Mouse (Mus musculus) heart, embryonic 14.5 days (tissue): ENCODE data around the gene Ets1. TPM values are rescaled to one million over a fixed set of nuclear protein-coding genes. Genes with fewer than 3 reads are reported as not detected.

Experiments
- ATAC-seq: fragments of 200-750 bp; cut with Nextera tagmentation; 2 replicates; pipeline ENCODE4 v1.8.0; 2017; ENCODE audit warnings: low read depth, moderate TSS enrichment; ENCODE audit not compliant: insufficient number of reproducible peaks, insufficient read depth, low FRiP score
- H3K27ac ChIP-seq, 2 experiments: fragments of 200-500 bp in 1 of 2; fragments of 300-500 bp in 1 of 2; sonication (generic) in 1 of 2; replicated peaks in 1 of 2; 2 replicates each; pipeline ENCODE4 v1.5.1; 2012 to 2014; ENCODE audit warnings: low read depth in 2 of 2, low read length in 2 of 2, control low read depth in 1 of 2, mild to moderate bottlenecking in 1 of 2, mixed read lengths in 1 of 2; ENCODE audit not compliant: control insufficient read depth in 1 of 2, insufficient read depth in 1 of 2
- H3K27me3 ChIP-seq: fragments of 300-500 bp; sonication (generic); 2 replicates; pipeline ENCODE4 v1.6.1; 2014; ENCODE audit warnings: mild to moderate bottlenecking, low read length, control low read depth; ENCODE audit not compliant: control insufficient read depth, insufficient read depth
- H3K36me3 ChIP-seq: fragments of 300-500 bp; sonication (generic); 2 replicates; pipeline ENCODE4 v1.6.1; 2014; ENCODE audit warnings: mild to moderate bottlenecking, control low read depth, low read length, mixed read lengths; ENCODE audit not compliant: control insufficient read depth, insufficient read depth
- H3K4me1 ChIP-seq, 2 experiments: fragments of 200-500 bp in 1 of 2; fragments of 300-500 bp in 1 of 2; sonication (generic) in 1 of 2; 2 replicates each; pipeline ENCODE4 v1.6.1; 2012 to 2014; ENCODE audit warnings: low read length in 2 of 2, control low read depth in 1 of 2, mixed read lengths in 1 of 2; ENCODE audit not compliant: control insufficient read depth in 2 of 2, insufficient read depth in 2 of 2
- H3K4me2 ChIP-seq: fragments of 300-500 bp; sonication (generic); 2 replicates; pipeline ENCODE4 v1.6.1; 2014; ENCODE audit warnings: mild to moderate bottlenecking, low read length
- H3K4me3 ChIP-seq, 2 experiments: fragments of 200-500 bp in 1 of 2; fragments of 300-500 bp in 1 of 2; sonication (generic) in 1 of 2; 2 replicates each; pipeline ENCODE4 v1.5.1; 2012 to 2014; ENCODE audit warnings: low read length in 2 of 2, mild to moderate bottlenecking in 2 of 2, control low read depth in 1 of 2, low read depth in 1 of 2, moderate library complexity in 1 of 2; ENCODE audit not compliant: control insufficient read depth in 1 of 2, insufficient read depth in 1 of 2
- H3K9ac ChIP-seq: fragments of 300-500 bp; sonication (generic); 2 replicates; pipeline ENCODE4 v1.6.1; 2014; ENCODE audit warnings: mild to moderate bottlenecking, low read length
- H3K9me3 ChIP-seq: fragments of 300-500 bp; sonication (generic); 2 replicates; pipeline ENCODE4 v1.6.1; 2016; ENCODE audit warnings: low read length, control low read depth; ENCODE audit not compliant: control insufficient read depth
- WGBS: fragments of 180-500 bp; shearing (Covaris S2); extraction: QIAGEN DNeasy Blood & Tissue Kit; methylation state at CpG from one replicate; pipeline ENCODE4 v1.1.7; 2014; 5-methylcytosine and 5-hydroxymethylcytosine counted together
- polyA plus RNA-seq: library from polyadenylated mRNA; unstranded; fragments of >200 nt; fragmentation: Nextera tagmentation; extraction: Ambion mirVana; gene quantifications from 2 replicates; pipeline ENCODE4 v1.2.1, GENCODE M21; 2014

The Ets1 gene
- polyA plus RNA-seq, 1 experiment from 2014 or later, result 44.1 TPM

- Histone ChIP-seq H3K9ac (no peak overlapping the region), H3K27ac (peak overlapping the region in 1 of 2 experiments; percentile 88; a peak in 2 of 4 replicates), H3K4me1 (peaks cover 42 to 96% of the 10 kb centered on the region in 2 experiments), H3K36me3 (0 out of 2 replicates have a peak, but pooled peaks cover 12% of the 10 kb centered on the region), H3K9me3 (no peaks in the 10 kb centered on the region), H3K4me2 (no peak overlapping the region), H3K27me3 (no peaks in the 10 kb centered on the region), H3K4me3 (no peak overlapping the region)
- no peak for ATAC-seq
- WGBS, result 63% methylated on average over 7 of the region's 7 CpGs
Measured at GRCm38 (mm10) chr9:32714487-32714886, 78.5 kb downstream of the Ets1 start.

- peak; percentile 81 for ATAC-seq
- Histone ChIP-seq H3K36me3 (0 out of 2 replicates have a peak, but pooled peaks cover 12% of the 10 kb centered on the region), H3K4me1 (peaks cover 49 to 95% of the 10 kb centered on the region in 2 experiments), H3K9ac (peak overlapping the region; percentile 42; the same call in 1 of the 2 replicates), H3K4me2 (peak overlapping the region; percentile 31), H3K27me3 (no peaks in the 10 kb centered on the region), H3K4me3 (no peak overlapping the region), H3K9me3 (no peaks in the 10 kb centered on the region), H3K27ac (peak overlapping the region; percentile 75 to 88)
- WGBS, result 27% methylated on average over 9 of the region's 9 CpGs
Measured at GRCm38 (mm10) chr9:32715806-32716466, 79.9 kb downstream of the Ets1 start.

DNA sequence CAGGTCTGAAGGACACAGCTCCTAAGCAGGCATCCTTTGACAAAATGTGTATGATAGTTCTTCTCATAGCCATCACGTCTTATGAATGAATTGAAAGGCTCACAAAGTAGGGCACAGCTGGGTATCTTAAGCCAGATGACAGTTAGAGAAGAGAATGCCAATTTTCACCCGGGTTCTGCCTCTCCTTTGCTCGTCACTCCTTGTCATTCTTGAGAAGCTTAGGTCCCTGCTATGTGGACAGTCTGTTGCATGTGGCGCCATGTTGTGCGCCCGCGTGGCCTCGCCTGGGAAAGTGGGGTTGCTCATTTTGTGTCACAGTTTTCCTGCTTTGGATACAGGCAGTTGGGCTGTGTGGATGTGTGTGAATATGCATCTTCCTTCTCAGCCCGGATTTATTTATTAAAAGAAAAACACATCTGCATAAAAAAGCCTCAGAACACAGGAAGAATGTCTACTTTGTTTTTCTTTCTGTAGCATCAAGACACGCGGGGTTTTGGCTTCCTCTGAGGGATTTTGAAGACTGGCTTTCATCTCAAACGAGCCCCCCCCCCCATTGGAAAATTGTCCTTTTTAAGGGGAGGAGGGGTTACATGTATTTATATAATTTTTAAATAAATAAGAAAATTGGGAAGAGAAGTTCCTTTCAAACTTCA, 81.4 kb downstream of the Ets1 start:
- Histone ChIP-seq H3K9me3 (no peaks in the 10 kb centered on the region), H3K4me3 (no peak overlapping the region), H3K4me1 (peaks cover 43 to 93% of the 10 kb centered on the region in 2 experiments), H3K4me2 (0 out of 2 replicates have a peak overlapping the region, but pooled peaks have one; percentile 1), H3K36me3 (0 out of 2 replicates have a peak, but pooled peaks cover 11% of the 10 kb centered on the region), H3K27me3 (no peaks in the 10 kb centered on the region), H3K27ac (peak overlapping the region in 1 of 2 experiments; percentile 88; a peak in 2 of 4 replicates), H3K9ac (no peak overlapping the region)
- 71% methylated on average over 12 of the region's 12 CpGs for WGBS
- ATAC-seq, result no peak

DNA sequence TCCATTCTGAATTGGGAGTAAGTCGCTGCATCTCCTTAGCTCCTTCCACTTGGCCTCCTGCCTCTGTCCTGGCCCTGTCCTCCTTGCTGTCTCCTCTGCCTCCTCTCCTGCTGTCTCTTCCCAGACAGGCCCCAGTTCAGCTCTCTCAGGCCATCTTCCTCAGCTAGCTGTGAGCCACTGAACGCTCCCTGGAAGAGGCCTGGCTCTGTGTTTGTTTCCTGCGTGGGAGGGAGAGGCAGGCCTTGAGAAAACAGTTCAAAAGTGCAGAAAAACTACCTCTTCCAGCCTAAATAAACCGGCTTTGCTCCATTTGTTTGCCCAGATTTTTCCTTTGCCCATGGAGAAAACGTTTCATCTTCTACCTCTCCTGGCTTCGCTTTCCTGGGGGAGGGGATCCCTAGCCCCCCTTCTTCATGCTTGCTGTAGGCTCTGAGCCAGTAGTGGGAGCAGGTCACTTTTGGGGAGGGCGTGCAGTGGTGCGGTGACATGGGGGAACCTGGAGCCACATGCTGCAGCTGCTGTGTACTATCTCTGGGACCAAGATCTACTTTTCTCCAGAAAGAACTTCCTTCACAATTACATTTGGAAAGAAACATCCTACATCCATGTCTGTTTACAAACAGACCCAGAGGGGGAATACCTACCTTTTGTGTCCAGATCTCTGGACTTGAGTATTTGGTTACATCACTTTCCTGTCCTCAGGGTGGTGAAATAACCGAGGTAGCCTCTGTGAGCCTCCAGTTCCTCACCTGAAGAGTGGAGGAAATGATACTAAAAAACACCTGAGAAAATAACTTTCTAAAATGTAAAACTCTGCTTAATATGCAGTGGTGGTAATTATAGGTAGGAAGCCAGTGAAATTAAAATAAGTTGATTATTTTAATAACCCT, 82.2 kb downstream of the Ets1 start:
- H3K4me1 ChIP-seq, result peaks cover 39 to 85% of the 10 kb centered on the region in 2 experiments
- H3K36me3 ChIP-seq, result 0 out of 2 replicates have a peak, but pooled peaks cover 8% of the 10 kb centered on the region
- H3K4me3 ChIP-seq, result no peak overlapping the region
- no peak for ATAC-seq
- H3K9ac ChIP-seq, result peak overlapping the region; percentile 46; the same call in 1 of the 2 replicates
- 0 out of 2 replicates have a peak overlapping the region, but pooled peaks have one; percentile 1 for H3K4me2 ChIP-seq
- no peaks in the 10 kb centered on the region for H3K9me3 ChIP-seq
- WGBS, result 59% methylated on average over 9 of the region's 9 CpGs
- no peaks in the 10 kb centered on the region for H3K27me3 ChIP-seq
- peak overlapping the region; percentile 35 to 88; a peak in 3 of 4 replicates for H3K27ac ChIP-seq

DNA sequence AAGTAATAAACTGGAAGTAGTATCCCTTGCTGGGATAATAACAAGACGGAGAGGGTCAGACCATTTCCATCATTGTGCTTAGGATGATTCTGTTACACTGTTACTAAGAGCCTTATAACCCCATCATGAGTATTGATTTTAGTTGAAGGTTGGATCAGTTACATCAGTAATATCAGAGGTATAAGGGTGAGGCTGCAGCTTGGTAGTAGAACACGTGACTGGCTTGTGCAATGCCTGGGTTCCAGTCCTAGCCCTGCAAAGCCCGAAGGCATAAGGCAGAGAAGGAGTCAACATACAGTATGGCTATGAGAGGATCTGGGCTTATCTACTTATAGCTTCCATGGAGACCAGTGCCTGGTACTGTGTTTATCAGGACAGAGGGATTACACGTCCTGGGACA, 82.8 kb downstream of the Ets1 start:
- WGBS, result 70% methylated on average over 4 of the region's 4 CpGs
- H3K27me3 ChIP-seq, result no peaks in the 10 kb centered on the region
- H3K27ac ChIP-seq, result 0 out of 4 replicates have a peak overlapping the region, but pooled peaks of 1 of the 2 experiments have one; percentile 11
- ATAC-seq, result no peak
- H3K36me3 ChIP-seq, result 0 out of 2 replicates have a peak, but pooled peaks cover 9% of the 10 kb centered on the region
- H3K4me1 ChIP-seq, result peaks cover 39 to 78% of the 10 kb centered on the region in 2 experiments
- H3K4me3 ChIP-seq, result no peak overlapping the region
- no peak overlapping the region for H3K4me2 ChIP-seq
- H3K9ac ChIP-seq, result no peak overlapping the region
- H3K9me3 ChIP-seq, result no peaks in the 10 kb centered on the region

GRCm38 (mm10) chr9:32719941-32720263, 83.9 kb downstream of the Ets1 start:
- H3K9ac ChIP-seq, result no peak overlapping the region
- 0 out of 2 replicates have a peak overlapping the region, but pooled peaks have one; percentile 14 for H3K4me2 ChIP-seq
- 0 out of 2 replicates have a peak, but pooled peaks cover 14% of the 10 kb centered on the region for H3K36me3 ChIP-seq
- H3K4me1 ChIP-seq, result peaks cover 34 to 69% of the 10 kb centered on the region in 2 experiments
- no peaks in the 10 kb centered on the region for H3K9me3 ChIP-seq
- no peaks in the 10 kb centered on the region for H3K27me3 ChIP-seq
- H3K27ac ChIP-seq, result peak overlapping the region; percentile 14 to 64; a peak in 3 of 4 replicates
- no peak overlapping the region for H3K4me3 ChIP-seq
- WGBS, result 54% methylated on average over 3 of the region's 3 CpGs
- ATAC-seq, result no peak
